Mouse (Mus musculus): ENCODE results near the gene Nrg4.

Gene Nrg4

GRCm38 (mm10) chr9:55216078-55216477 is 110.6 kb downstream of the Nrg4 start:
- DNase-seq (ENCODE audit: low read depth, low spot score), result peak; percentile 98

GRCm38 (mm10) chr9:55215648-55216047 is 111.0 kb downstream of the Nrg4 start:
- DNase-seq (ENCODE audit: low read depth, low spot score), result peak; percentile 52

GRCm38 (mm10) chr9:55215056-55215455 is 111.6 kb downstream of the Nrg4 start:
- DNase-seq (ENCODE audit: low read depth, low spot score), result peak; percentile 41

- peak; percentile 79 for DNase-seq (ENCODE audit: low read depth, low spot score)
Observed at GRCm38 (mm10) chr9:55213396-55213795, 113.2 kb downstream of the Nrg4 start.

GRCm38 (mm10) chr9:55211611-55212010 is 115.0 kb downstream of the Nrg4 start:
- DNase-seq (ENCODE audit: low read depth, low spot score), result no peak

- peak; percentile 85 for DNase-seq (ENCODE audit: low read depth, low spot score)
Observed at GRCm38 (mm10) chr9:55208790-55209481, 117.7 kb downstream of the Nrg4 start, which contains the start of gene Fbxo22. TSS of gene Fbxo22 (plus strand) at chr9:55208925.

- no peak for DNase-seq (ENCODE audit: low read depth, low spot score)
Observed at GRCm38 (mm10) chr9:55208458-55208789, 118.2 kb downstream of the Nrg4 start.

- DNase-seq (ENCODE audit: low read depth, low spot score), result no peak
Observed at GRCm38 (mm10) chr9:55199348-55199747, 127.3 kb downstream of the Nrg4 start.

GRCm38 (mm10) chr9:55198260-55198659 is 128.4 kb downstream of the Nrg4 start:
- DNase-seq (ENCODE audit: low read depth, low spot score), result no peak

- no peak for DNase-seq (ENCODE audit: low read depth, low spot score)
Observed at GRCm38 (mm10) chr9:55195876-55196275, 130.8 kb downstream of the Nrg4 start.

GRCm38 (mm10) chr9:55174235-55174634 is 152.4 kb downstream of the Nrg4 start:
- DNase-seq (ENCODE audit: low read depth, low spot score), result peak; percentile 61

GRCm38 (mm10) chr9:55172195-55172685 is 154.4 kb downstream of the Nrg4 start:
- DNase-seq (ENCODE audit: low read depth, low spot score), result no peak

GRCm38 (mm10) chr9:55170655-55171412 is 155.8 kb downstream of the Nrg4 start:
- DNase-seq (ENCODE audit: low read depth, low spot score), result no peak
